Mouse (Mus musculus): Measurements from ENCODE around the gene Dctd. TPM values are rescaled to one million over a fixed set of nuclear protein-coding genes. Genes with fewer than 3 reads are reported as not detected.
"Not testable (repeated sequence)": the region's sequence is repeated elsewhere in the genome, so short reads cannot be mapped to it uniquely, and the experiment has no call there.

Dctd gene
- polyA plus RNA-seq, 1 experiment from 2014 or later, result 32.5 TPM

- H3K4me3 ChIP-seq, result no peak overlapping the region
- H3K4me1 ChIP-seq, result peaks cover 25% of the 10 kb centered on the region
- H3K27ac ChIP-seq, result peak overlapping the region; percentile 28; the same call in 1 of the 2 replicates
- H3K27me3 ChIP-seq, result 0 out of 2 replicates have a peak, but pooled peaks cover 2% of the 10 kb centered on the region
- 29% methylated on average over 19 of the region's 19 CpGs for WGBS
- peaks cover 17% of the 10 kb centered on the region for H3K9me3 ChIP-seq
- peak overlapping the region; percentile 44 for H3K4me2 ChIP-seq
- peak overlapping the region; percentile 49; the same call in 1 of the 2 replicates for H3K9ac ChIP-seq
- H3K36me3 ChIP-seq, result no peaks in the 10 kb centered on the region
- no peak for ATAC-seq (ENCODE audit: insufficient number of reproducible peaks, insufficient read depth, low FRiP score, low TSS enrichment, low read depth)
Measured at GRCm38 (mm10) chr8:48152062-48152738, 53.3 kb downstream of the Dctd start.

GRCm38 (mm10) chr8:48153360-48154121, 54.6 kb downstream of the Dctd start:
- no peak overlapping the region for H3K4me3 ChIP-seq
- WGBS, result 12% methylated on average over 15 of the region's 15 CpGs
- H3K4me1 ChIP-seq, result peaks cover 25% of the 10 kb centered on the region
- 0 out of 2 replicates have a peak, but pooled peaks cover 5% of the 10 kb centered on the region for H3K27me3 ChIP-seq
- H3K9ac ChIP-seq, result no peak overlapping the region
- peak overlapping the region; percentile 51 for H3K4me2 ChIP-seq
- peaks cover 17% of the 10 kb centered on the region for H3K9me3 ChIP-seq
- H3K36me3 ChIP-seq, result no peaks in the 10 kb centered on the region
- no peak overlapping the region for H3K27ac ChIP-seq
- ATAC-seq (ENCODE audit: insufficient number of reproducible peaks, insufficient read depth, low FRiP score, low TSS enrichment, low read depth), result no peak

GRCm38 (mm10) chr8:48157718-48158117, 58.8 kb downstream of the Dctd start:
- H3K4me2 ChIP-seq, result no peak overlapping the region
- WGBS, result 52% methylated on average over 10 of the region's 10 CpGs

GRCm38 (mm10) chr8:48158560-48159217, 59.8 kb downstream of the Dctd start:
- Histone ChIP-seq H3K4me2 (no peak overlapping the region), H3K27me3 (0 out of 2 replicates have a peak, but pooled peaks cover 5% of the 10 kb centered on the region), H3K36me3 (no peaks in the 10 kb centered on the region), H3K9ac (no peak overlapping the region), H3K4me3 (no peak overlapping the region), H3K9me3 (peaks cover 10% of the 10 kb centered on the region; the same call in 1 of the 2 replicates), H3K27ac (no peak overlapping the region), H3K4me1 (peaks cover 4% of the 10 kb centered on the region)
- WGBS, result 54% methylated on average over 15 of the region's 15 CpGs
- no peak for ATAC-seq (ENCODE audit: insufficient number of reproducible peaks, insufficient read depth, low FRiP score, low TSS enrichment, low read depth)

More at GRCm38 (mm10) chr8:48157718-48158117, 58.8 kb downstream of the Dctd start:
- Histone ChIP-seq H3K27me3 (0 out of 2 replicates have a peak, but pooled peaks cover 5% of the 10 kb centered on the region), H3K36me3 (no peaks in the 10 kb centered on the region), H3K27ac (no peak overlapping the region), H3K9ac (no peak overlapping the region), H3K9me3 (peaks cover 10% of the 10 kb centered on the region; the same call in 1 of the 2 replicates), H3K4me1 (peaks cover 14% of the 10 kb centered on the region), H3K4me3 (no peak overlapping the region)
- ATAC-seq (ENCODE audit: insufficient number of reproducible peaks, insufficient read depth, low FRiP score, low TSS enrichment, low read depth), result no peak

GRCm38 (mm10) chr8:48177406-48177805, 78.5 kb downstream of the Dctd start:
- Histone ChIP-seq H3K36me3 (no peaks in the 10 kb centered on the region), H3K4me2 (no peak overlapping the region), H3K4me1 (peaks cover 3% of the 10 kb centered on the region; the same call in 1 of the 2 replicates), H3K4me3 (no peak overlapping the region), H3K9me3 (no peaks in the 10 kb centered on the region), H3K9ac (no peak overlapping the region), H3K27ac (no peak overlapping the region), H3K27me3 (no peaks in the 10 kb centered on the region)
- WGBS, result 74% methylated on average over 4 of the region's 4 CpGs
- no peak for ATAC-seq (ENCODE audit: insufficient number of reproducible peaks, insufficient read depth, low FRiP score, low TSS enrichment, low read depth)

- Histone ChIP-seq H3K4me1 (peaks cover 3% of the 10 kb centered on the region; the same call in 1 of the 2 replicates), H3K27me3 (no peaks in the 10 kb centered on the region), H3K4me3 (no peak overlapping the region), H3K9me3 (no peaks in the 10 kb centered on the region), H3K9ac (no peak overlapping the region), H3K4me2 (no peak overlapping the region), H3K36me3 (no peaks in the 10 kb centered on the region), H3K27ac (no peak overlapping the region)
- no peak for ATAC-seq (ENCODE audit: insufficient number of reproducible peaks, insufficient read depth, low FRiP score, low TSS enrichment, low read depth)
- 91% methylated on average over 1 of the region's 1 CpGs for WGBS
Measured at GRCm38 (mm10) chr8:48177876-48178275, 79.0 kb downstream of the Dctd start.

- Histone ChIP-seq H3K4me3 (no peak overlapping the region), H3K27ac (no peak overlapping the region; the same call in 1 of the 2 replicates), H3K36me3 (no peaks in the 10 kb centered on the region), H3K9me3 (no peaks in the 10 kb centered on the region), H3K4me1 (peaks cover 3% of the 10 kb centered on the region; the same call in 1 of the 2 replicates), H3K27me3 (no peaks in the 10 kb centered on the region), H3K4me2 (no peak overlapping the region), H3K9ac (no peak overlapping the region)
- no peak for ATAC-seq (ENCODE audit: insufficient number of reproducible peaks, insufficient read depth, low FRiP score, low TSS enrichment, low read depth)
- WGBS, result 63% methylated on average over 4 of the region's 4 CpGs
Measured at GRCm38 (mm10) chr8:48178993-48179392, 80.1 kb downstream of the Dctd start.

- not testable (repeated sequence) for ATAC-seq (ENCODE audit: insufficient number of reproducible peaks, insufficient read depth, low FRiP score, low TSS enrichment, low read depth); H3K9ac ChIP-seq; H3K36me3 ChIP-seq; H3K4me1 ChIP-seq; H3K27ac ChIP-seq; H3K4me3 ChIP-seq; H3K4me2 ChIP-seq; H3K9me3 ChIP-seq; H3K27me3 ChIP-seq
- WGBS, result 93% methylated on average over 9 of the region's 9 CpGs
Measured at GRCm38 (mm10) chr8:48180146-48180545, 81.3 kb downstream of the Dctd start.

GRCm38 (mm10) chr8:48181000-48181399, 82.1 kb downstream of the Dctd start:
- H3K4me2 ChIP-seq, result no peak overlapping the region
- H3K4me3 ChIP-seq, result no peak overlapping the region
- no peak overlapping the region for H3K9ac ChIP-seq
- ATAC-seq (ENCODE audit: insufficient number of reproducible peaks, insufficient read depth, low FRiP score, low TSS enrichment, low read depth), result no peak
- H3K36me3 ChIP-seq, result no peaks in the 10 kb centered on the region
- peaks cover 3% of the 10 kb centered on the region; the same call in 1 of the 2 replicates for H3K4me1 ChIP-seq
- no peaks in the 10 kb centered on the region for H3K27me3 ChIP-seq
- WGBS, result 94% methylated on average over 3 of the region's 3 CpGs
- no peak overlapping the region for H3K27ac ChIP-seq
- no peaks in the 10 kb centered on the region for H3K9me3 ChIP-seq

- WGBS, result 84% methylated on average over 7 of the region's 7 CpGs
- ATAC-seq (ENCODE audit: insufficient number of reproducible peaks, insufficient read depth, low FRiP score, low TSS enrichment, low read depth), result no peak
- H3K9me3 ChIP-seq, result no peaks in the 10 kb centered on the region
- H3K4me3 ChIP-seq, result no peak overlapping the region
- no peak overlapping the region for H3K4me2 ChIP-seq
- H3K36me3 ChIP-seq, result no peaks in the 10 kb centered on the region
- H3K27ac ChIP-seq, result no peak overlapping the region
- no peaks in the 10 kb centered on the region for H3K27me3 ChIP-seq
- H3K4me1 ChIP-seq, result peaks cover 3% of the 10 kb centered on the region; the same call in 1 of the 2 replicates
- no peak overlapping the region for H3K9ac ChIP-seq
Measured at GRCm38 (mm10) chr8:48183758-48184157, 84.9 kb downstream of the Dctd start.

GRCm38 (mm10) chr8:48188586-48188985, 89.7 kb downstream of the Dctd start:
- Histone ChIP-seq H3K4me3 (no peak overlapping the region), H3K9ac (no peak overlapping the region)
- ATAC-seq (ENCODE audit: insufficient number of reproducible peaks, insufficient read depth, low FRiP score, low TSS enrichment, low read depth), result no peak

More at GRCm38 (mm10) chr8:48188586-48188985, 89.7 kb downstream of the Dctd start:
- H3K4me1 ChIP-seq, result no peaks in the 10 kb centered on the region
- H3K27ac ChIP-seq, result no peak overlapping the region
- H3K9me3 ChIP-seq, result no peaks in the 10 kb centered on the region
- no peaks in the 10 kb centered on the region for H3K36me3 ChIP-seq
- H3K27me3 ChIP-seq, result no peaks in the 10 kb centered on the region
- 95% methylated on average over 12 of the region's 12 CpGs for WGBS
- H3K4me2 ChIP-seq, result no peak overlapping the region

Measured in embryonic facial prominence, embryonic 13.5 days (tissue).